In the genomic region with DNA sequence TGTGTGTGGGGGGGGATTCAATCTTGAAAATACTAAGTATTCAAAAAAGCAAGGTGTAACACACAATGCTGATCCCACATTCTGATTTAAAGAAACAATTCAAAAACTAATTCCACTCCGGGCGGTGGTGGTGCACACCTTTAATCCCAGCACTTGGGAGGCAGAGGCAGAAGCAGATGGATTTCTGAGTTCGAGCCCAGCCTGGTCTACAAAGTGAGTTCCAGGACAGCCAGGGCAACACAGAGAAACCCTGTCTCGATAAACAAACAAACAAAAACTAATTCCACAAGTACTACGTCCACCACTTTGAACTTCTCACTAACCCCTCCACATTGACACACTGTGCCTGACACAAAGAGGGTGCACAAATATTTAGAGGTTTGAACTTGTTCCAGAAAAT, we compare ENCODE assay signal across 8 mouse cellular contexts. TPM values are rescaled to one million over a fixed set of nuclear protein-coding genes. Genes with fewer than 3 reads are reported as not detected.
DNase-seq lines count a peak whose midpoint lies in the region; ATAC-seq and TF ChIP-seq lines count a peak whose summit lies in the region.

No protein-coding gene starts in this region.

- TF ChIP-seq CTCF in kidney, adult 2 months (conservative IDR thresholded peaks at IDR 0.05; ENCODE audit: insufficient read depth, insufficient read length, low read depth, low read length), result no peak

- H3K9me3 ChIP-seq in embryonic facial prominence, embryonic 13.5 days, result no peaks in the 10 kb centered on the region
- no peaks in the 10 kb centered on the region for H3K9me3 ChIP-seq in forebrain, embryonic 15.5 days
- H3K9me3 ChIP-seq in midbrain, embryonic 11.5 days (ENCODE audit: control insufficient read depth, low read length), result no peaks in the 10 kb centered on the region

- H3K4me3 ChIP-seq in kidney, adult 2 months (ENCODE audit: insufficient read depth, low read depth, low read length), result no peak overlapping the region
- no peak overlapping the region for H3K4me3 ChIP-seq in embryonic facial prominence, embryonic 13.5 days
- H3K4me3 ChIP-seq in forebrain, embryonic 15.5 days, result no peak overlapping the region
- no peak overlapping the region for H3K4me3 ChIP-seq in midbrain, embryonic 11.5 days (ENCODE audit: low read depth, low read length)

- 46% methylated on average over 5 of the region's 5 CpGs for WGBS in kidney, adult 2 months
- 84% methylated on average over 5 of the region's 5 CpGs for whole genome bisulfite sequencing in embryonic facial prominence, embryonic 13.5 days
- 82% methylated on average over 5 of the region's 5 CpGs for WGBS in forebrain, embryonic 15.5 days
- 86% methylated on average over 5 of the region's 5 CpGs for WGBS in midbrain, embryonic 11.5 days

- peaks cover 23% of the 10 kb centered on the region for H3K4me1 ChIP-seq in kidney, adult 2 months (ENCODE audit: control insufficient read depth, insufficient read depth, low read length)
- H3K4me1 ChIP-seq in embryonic facial prominence, embryonic 13.5 days, result peaks cover 28% of the 10 kb centered on the region
- peaks cover 31% of the 10 kb centered on the region for H3K4me1 ChIP-seq in forebrain, embryonic 15.5 days
- peaks cover 30% of the 10 kb centered on the region for H3K4me1 ChIP-seq in midbrain, embryonic 11.5 days (ENCODE audit: control insufficient read depth, insufficient read depth, low read length)

- H3K9ac ChIP-seq in embryonic facial prominence, embryonic 13.5 days, result no peak overlapping the region
- H3K9ac ChIP-seq in forebrain, embryonic 15.5 days (replicated peaks), result no peak overlapping the region
- H3K9ac ChIP-seq in midbrain, embryonic 11.5 days (ENCODE audit: low read length), result no peak overlapping the region

- no peak for TF ChIP-seq POLR2A in kidney, adult 2 months (IDR thresholded peaks at IDR 0.05; ENCODE audit: low read depth, low read length)

- no peak for ATAC-seq in embryonic facial prominence, embryonic 13.5 days (ENCODE audit: insufficient number of reproducible peaks, insufficient read depth, low FRiP score, low TSS enrichment, low read depth)
- no peak for ATAC-seq in forebrain, embryonic 15.5 days (replicated peaks)
- ATAC-seq in midbrain, embryonic 11.5 days (ENCODE audit: low FRiP score), result no peak
- ATAC-seq in cerebellum, adult (ENCODE audit: insufficient number of reproducible peaks, low FRiP score, low TSS enrichment), result no peak

- no peaks in the 10 kb centered on the region for H3K27me3 ChIP-seq in kidney, adult 2 months (replicated peaks; ENCODE audit: control insufficient read depth, insufficient read depth, low read length)
- no peaks in the 10 kb centered on the region for H3K27me3 ChIP-seq in embryonic facial prominence, embryonic 13.5 days
- no peaks in the 10 kb centered on the region for H3K27me3 ChIP-seq in forebrain, embryonic 15.5 days
- no peaks in the 10 kb centered on the region for H3K27me3 ChIP-seq in midbrain, embryonic 11.5 days (ENCODE audit: control insufficient read depth, insufficient read depth, low read length)

- peak overlapping the region; percentile 85 for H3K27ac ChIP-seq in kidney, adult 2 months (ENCODE audit: insufficient read depth, low read depth, low read length)
- 0 out of 2 replicates have a peak overlapping the region, but pooled peaks have one; percentile 81 for H3K27ac ChIP-seq in embryonic facial prominence, embryonic 13.5 days
- peak overlapping the region; percentile 87 for H3K27ac ChIP-seq in forebrain, embryonic 15.5 days (replicated peaks)
- no peak overlapping the region for H3K27ac ChIP-seq in midbrain, embryonic 11.5 days (ENCODE audit: low read depth, low read length)

- peak overlapping the region; percentile 89; the same call in 1 of the 2 replicates for H3K4me2 ChIP-seq in embryonic facial prominence, embryonic 13.5 days
- H3K4me2 ChIP-seq in forebrain, embryonic 15.5 days (replicated peaks), result peak overlapping the region; percentile 87
- H3K4me2 ChIP-seq in midbrain, embryonic 11.5 days, result no peak overlapping the region

- no peaks in the 10 kb centered on the region; the same call in 1 of the 2 replicates for H3K36me3 ChIP-seq in kidney, adult 2 months (ENCODE audit: control insufficient read depth, insufficient read depth, low read length)
- peaks cover 33% of the 10 kb centered on the region for H3K36me3 ChIP-seq in embryonic facial prominence, embryonic 13.5 days
- peaks cover 14% of the 10 kb centered on the region; the same call in 1 of the 2 replicates for H3K36me3 ChIP-seq in forebrain, embryonic 15.5 days
- H3K36me3 ChIP-seq in midbrain, embryonic 11.5 days (ENCODE audit: control insufficient read depth, insufficient read depth, low read length), result no peaks in the 10 kb centered on the region

- no peak for DNase-seq in kidney, adult 2 months
- DNase-seq in kidney, postnatal 36 days, result no peak
- peak; percentile 37 for DNase-seq in midbrain, embryonic 11.5 days (ENCODE audit: low spot score, missing footprints)
- DNase-seq in urinary bladder, postnatal 36 days (ENCODE audit: low spot score in 2 of 2), result no peak
- DNase-seq in testis, postnatal 10 days (ENCODE audit: low spot score), result no peak

RNA-seq across cellular contexts. Expression of gene Ube2h, which starts 4.7 kb away (rescaled TPM):
- 35.1 and 38.3 TPM in 2 replicates for polyA plus RNA-seq in kidney, adult 2 months (2012; rRNA removed)
- 44.4 and 46.7 TPM in 2 replicates for polyA plus RNA-seq in embryonic facial prominence, embryonic 13.5 days (2015; fragmentation: Nextera tagmentation; extraction: Ambion mirVana)
- polyA plus RNA-seq in forebrain, embryonic 15.5 days (2015; fragmentation: Nextera tagmentation; extraction: Ambion mirVana), result 65.7 and 68.5 TPM in 2 replicates
- polyA plus RNA-seq in midbrain, embryonic 11.5 days (2014; fragmentation: Nextera tagmentation; extraction: Ambion mirVana), result 52.3 and 53.6 TPM in 2 replicates
